Mouse (Mus musculus) bone marrow macrophage, adult 2 months (primary cell): ENCODE results near the gene Prelid3b.

ENCODE experiments used
- CTCF ChIP-seq: IDR thresholded peaks from 2 replicates; pipeline ENCODE4 v1.5.1; 2012; ENCODE audit warnings: low read depth, mild to moderate bottlenecking, low read length, moderate library complexity
- POLR2A ChIP-seq: IDR thresholded peaks from 2 replicates; pipeline ENCODE4 v1.6.1; 2012; ENCODE audit warnings: mild to moderate bottlenecking, low read depth, low read length, borderline replicate concordance

DNA sequence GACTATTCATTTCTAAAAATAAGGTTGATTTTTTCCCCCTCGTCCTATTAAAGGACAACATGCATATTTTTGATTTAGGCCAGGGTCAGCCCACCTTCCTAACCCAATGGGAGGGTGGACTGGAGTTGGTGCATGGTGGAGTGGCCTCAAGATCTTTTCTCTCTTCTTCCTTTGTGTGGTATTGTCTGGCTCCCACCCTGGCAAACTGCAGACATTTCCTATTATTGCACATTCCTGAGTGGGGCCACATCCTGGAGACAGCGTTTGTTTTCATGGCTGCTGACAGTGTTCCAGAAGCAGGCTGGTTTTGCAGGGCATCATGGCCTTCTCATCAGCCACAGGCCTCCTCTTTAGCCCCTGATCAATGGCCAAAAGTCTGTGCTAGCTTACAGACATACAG, 29.8 kb downstream of the Prelid3b start:
- TF ChIP-seq POLR2A (no peak), CTCF (no peak)
